Mouse (Mus musculus) megakaryocyte, embryonic 14.5 days (primary cell): Measurements from ENCODE around the gene Dcaf10.

Experiments used
- FLI1 ChIP-seq: IDR thresholded peaks from 2 replicates; pipeline ENCODE4 v1.6.1; 2012; ENCODE audit warnings: low read length, inconsistent platforms, mixed read lengths
- GATA1 ChIP-seq: IDR thresholded peaks from 3 replicates; pipeline ENCODE4 v1.6.1; 2012; ENCODE audit warnings: mixed read lengths, low read length, inconsistent platforms, borderline replicate concordance

- TF ChIP-seq GATA1 (no peak), FLI1 (no peak)
These were observed 51.1 kb downstream of the Dcaf10 start for GRCm38 (mm10) chr4:45392994-45393393.
